Mouse (Mus musculus) hindbrain, postnatal 0 days (tissue): ENCODE results near the gene Tubb4a. TPM values are rescaled to one million over a fixed set of nuclear protein-coding genes. Genes with fewer than 3 reads are reported as not detected.

Experiments
- ATAC-seq: fragments of 200-750 bp; cut with Nextera tagmentation; 2 replicates; pipeline ENCODE4 v1.8.0; 2017; ENCODE audit warnings: mild to moderate bottlenecking, moderate TSS enrichment, moderate library complexity
- DNase-seq: peaks from one replicate; pipeline ENCODE4 v3.0.0-alpha.2; 2015; ENCODE audit warnings: low spot score
- H3K27ac ChIP-seq: fragments of 300-500 bp; sonication (generic); 2 replicates; pipeline ENCODE4 v1.5.1; 2014; ENCODE audit warnings: mild to moderate bottlenecking
- H3K27me3 ChIP-seq: fragments of 300-500 bp; sonication (generic); 2 replicates; pipeline ENCODE4 v1.6.1; 2014; ENCODE audit warnings: low read length, mixed read lengths; ENCODE audit not compliant: insufficient read depth
- H3K36me3 ChIP-seq: fragments of 300-500 bp; sonication (generic); 2 replicates; pipeline ENCODE4 v1.6.1; 2014; ENCODE audit warnings: low read length, mixed read lengths; ENCODE audit not compliant: insufficient read depth
- H3K4me1 ChIP-seq: fragments of 300-500 bp; sonication (generic); 2 replicates; pipeline ENCODE4 v1.6.1; 2014; ENCODE audit warnings: antibody characterized with exemption, low read length, mixed read lengths; ENCODE audit not compliant: insufficient read depth
- H3K4me2 ChIP-seq: fragments of 300-500 bp; sonication (generic); 2 replicates; pipeline ENCODE4 v1.6.1; 2014; ENCODE audit warnings: low read depth, mild to moderate bottlenecking, low read length, moderate library complexity, mixed read lengths
- H3K4me3 ChIP-seq: fragments of 300-500 bp; sonication (generic); 2 replicates; pipeline ENCODE4 v1.5.1; 2014; ENCODE audit warnings: low read length
- H3K9ac ChIP-seq: fragments of 300-500 bp; sonication (generic); replicated peaks from 2 replicates; pipeline ENCODE4 v1.6.1; 2014; ENCODE audit warnings: mild to moderate bottlenecking, low read length, moderate library complexity, mixed read lengths
- H3K9me3 ChIP-seq: fragments of 300-500 bp; sonication (generic); 2 replicates; pipeline ENCODE4 v1.6.1; 2016; ENCODE audit warnings: low read length, mixed read lengths
- CTCF ChIP-seq: IDR thresholded peaks from 2 replicates; pipeline ENCODE4 v1.5.1; 2016; ENCODE audit warnings: antibody characterized with exemption, control low read depth, low read depth
- WGBS: fragments of 180-500 bp; shearing (Covaris S2); extraction: QIAGEN DNeasy Blood & Tissue Kit; methylation state at CpG from one replicate; pipeline ENCODE4 v1.1.7; 2014; 5-methylcytosine and 5-hydroxymethylcytosine counted together
- polyA plus RNA-seq: library from polyadenylated mRNA; unstranded; fragments of >200 nt; fragmentation: Nextera tagmentation; extraction: Ambion mirVana; gene quantifications from 2 replicates; pipeline ENCODE4 v1.2.1, GENCODE M21; 2015
- total RNA-seq: library from RNA; depleted of rRNA; stranded (reverse); fragments of >200 nt; gene quantifications from 2 replicates; pipeline ENCODE4 v1.2.3, GENCODE M21; 2014; rRNA removed

Tubb4a gene
- total and polyA plus RNA-seq, 2 experiments from 2014 or later = 209 to 346 TPM

GRCm38 (mm10) chr17:57047406-57047805 is 40.2 kb downstream of the Tubb4a start:
- Histone ChIP-seq H3K4me1 (no peaks in the 10 kb centered on the region), H3K36me3 (peaks cover 23% of the 10 kb centered on the region), H3K4me3 (no peak overlapping the region), H3K27me3 (no peaks in the 10 kb centered on the region), H3K9me3 (no peaks in the 10 kb centered on the region), H3K27ac (no peak overlapping the region), H3K4me2 (no peak overlapping the region), H3K9ac (no peak overlapping the region)
- no peak for DNase-seq
- no peak for TF ChIP-seq CTCF
- ATAC-seq = peak; percentile 17; the same call in 1 of the 2 replicates
- 50% methylated on average over 5 of the region's 5 CpGs for WGBS

- H3K4me2 ChIP-seq = no peak within 1 kb of the TSS
- H3K4me1 ChIP-seq = no peaks in the 10 kb centered on the region
- H3K27me3 ChIP-seq = 0 out of 2 replicates have a peak, but pooled peaks cover 4% of the 10 kb centered on the region
- H3K9me3 ChIP-seq = no peaks in the 10 kb centered on the region
- ATAC-seq (no peak), DNase-seq (no peak)
- no peak within 1 kb of the TSS for H3K4me3 ChIP-seq
- TF ChIP-seq CTCF = no peak
- no peak within 1 kb of the TSS for H3K9ac ChIP-seq
- peaks cover 9% of the 10 kb centered on the region; the same call in 1 of the 2 replicates for H3K36me3 ChIP-seq
- 73% methylated on average over 8 of the region's 8 CpGs for WGBS
- H3K27ac ChIP-seq = no peak within 1 kb of the TSS
These were observed 46.0 kb downstream of the Tubb4a start, which contains the start of gene Slc25a41 for GRCm38 (mm10) chr17:57041554-57041953. Gene Slc25a41, minus strand, starts transcription at chr17:57041654.

GRCm38 (mm10) chr17:57038978-57039377 is 48.6 kb downstream of the Tubb4a start:
- no peak overlapping the region for H3K4me2 ChIP-seq
- DNase-seq (no peak), ATAC-seq (no peak)
- 0 out of 2 replicates have a peak, but pooled peaks cover 4% of the 10 kb centered on the region for H3K27me3 ChIP-seq
- no peaks in the 10 kb centered on the region for H3K36me3 ChIP-seq
- TF ChIP-seq CTCF = no peak; the same call in 1 of the 2 replicates
- no peaks in the 10 kb centered on the region for H3K4me1 ChIP-seq
- H3K27ac ChIP-seq = no peak overlapping the region
- WGBS = 44% methylated on average over 8 of the region's 8 CpGs
- H3K9me3 ChIP-seq = no peaks in the 10 kb centered on the region
- no peak overlapping the region for H3K9ac ChIP-seq
- H3K4me3 ChIP-seq = no peak overlapping the region

GRCm38 (mm10) chr17:57032854-57033253 is 54.7 kb downstream of the Tubb4a start:
- Histone ChIP-seq H3K4me1 (0 out of 2 replicates have a peak, but pooled peaks cover 10% of the 10 kb centered on the region), H3K9ac (no peak overlapping the region), H3K27me3 (no peaks in the 10 kb centered on the region), H3K27ac (peak overlapping the region; percentile 84; the same call in 1 of the 2 replicates), H3K4me2 (no peak overlapping the region), H3K9me3 (no peaks in the 10 kb centered on the region), H3K4me3 (no peak overlapping the region), H3K36me3 (peaks cover under 1% of the 10 kb centered on the region; the same call in 1 of the 2 replicates)
- no peak for TF ChIP-seq CTCF
- ATAC-seq = no peak
- no peak for DNase-seq
- 90% methylated on average over 4 of the region's 4 CpGs for WGBS

GRCm38 (mm10) chr17:57031661-57032420 is 55.7 kb downstream of the Tubb4a start:
- H3K9ac ChIP-seq = peak overlapping the region; percentile 99
- 0 out of 2 replicates have a peak, but pooled peaks cover 10% of the 10 kb centered on the region for H3K4me1 ChIP-seq
- peak overlapping the region; percentile 62 for H3K4me2 ChIP-seq
- ATAC-seq = peak; percentile 98
- DNase-seq = peak; percentile 100
- H3K27ac ChIP-seq = peak overlapping the region; percentile 84
- H3K27me3 ChIP-seq = no peaks in the 10 kb centered on the region
- TF ChIP-seq CTCF = peak; percentile 31
- WGBS = under 1% methylated on average over 38 of the region's 38 CpGs
- peak overlapping the region; percentile 95 for H3K4me3 ChIP-seq
- H3K36me3 ChIP-seq = peaks cover 7% of the 10 kb centered on the region
- no peaks in the 10 kb centered on the region for H3K9me3 ChIP-seq

GRCm38 (mm10) chr17:57030931-57031660 is 56.5 kb downstream of the Tubb4a start, which contains the start of gene Khsrp:
Gene Khsrp, minus strand, starts transcription at chr17:57031522.
- 1% methylated on average over 93 of the region's 99 CpGs for WGBS
- peak within 1 kb of the TSS; percentile 96 for H3K27ac ChIP-seq
- DNase-seq = peak; percentile 69
- H3K9me3 ChIP-seq = no peaks in the 10 kb centered on the region
- no peaks in the 10 kb centered on the region for H3K27me3 ChIP-seq
- no peak for ATAC-seq
- peak within 1 kb of the TSS; percentile 87 for H3K4me2 ChIP-seq
- TF ChIP-seq CTCF = no peak
- peak within 1 kb of the TSS; percentile 99 for H3K9ac ChIP-seq
- H3K4me3 ChIP-seq = peak within 1 kb of the TSS; percentile 95
- peaks cover 15% of the 10 kb centered on the region for H3K36me3 ChIP-seq
- H3K4me1 ChIP-seq = 0 out of 2 replicates have a peak, but pooled peaks cover 10% of the 10 kb centered on the region

Other genes with a start within 250 kb of the Tubb4a start
- not detected in 2 replicates for gene Acsbg2, start 213.3 kb downstream of the Tubb4a start, total RNA-seq
- not detected in 2 replicates for gene Acsbg2, start 213.3 kb downstream of the Tubb4a start, polyA plus RNA-seq
- not detected in 2 replicates for gene 1700061G19Rik, start 212.3 kb downstream of the Tubb4a start, total RNA-seq
- gene 1700061G19Rik, start 212.3 kb downstream of the Tubb4a start, polyA plus RNA-seq = 0.34 and 0.35 TPM in 2 replicates
- 131 and 135 TPM in 2 replicates for gene Mllt1, start 152.4 kb downstream of the Tubb4a start, total RNA-seq
- 46.7 and 52.0 TPM in 2 replicates for gene Mllt1, start 152.4 kb downstream of the Tubb4a start, polyA plus RNA-seq
- gene Acer1, start 105.7 kb downstream of the Tubb4a start, total RNA-seq = not detected in 2 replicates
- not detected in 2 replicates for gene Acer1, start 105.7 kb downstream of the Tubb4a start, polyA plus RNA-seq
- gene Clpp, start 97.5 kb downstream of the Tubb4a start, total RNA-seq = 137 and 150 TPM in 2 replicates
- gene Clpp, start 97.5 kb downstream of the Tubb4a start, polyA plus RNA-seq = 163 TPM in 2 replicates
- gene Alkbh7, start 90.4 kb downstream of the Tubb4a start, total RNA-seq = 58.0 and 70.3 TPM in 2 replicates
- 66.0 and 70.2 TPM in 2 replicates for gene Alkbh7, start 90.4 kb downstream of the Tubb4a start, polyA plus RNA-seq
- gene Pspn, start 87.8 kb downstream of the Tubb4a start, total RNA-seq = not detected in 2 replicates
- gene Pspn, start 87.8 kb downstream of the Tubb4a start, polyA plus RNA-seq = not detected in 2 replicates
- gene Gtf2f1, start 76.5 kb downstream of the Tubb4a start, total RNA-seq = 28.8 and 32.9 TPM in 2 replicates
- gene Gtf2f1, start 76.5 kb downstream of the Tubb4a start, polyA plus RNA-seq = 63.5 and 67.8 TPM in 2 replicates
- not detected in 2 replicates for gene Gm17949, start 76.3 kb downstream of the Tubb4a start, total RNA-seq
- gene Gm17949, start 76.3 kb downstream of the Tubb4a start, polyA plus RNA-seq = 0.28 and 0.40 TPM in 2 replicates
- 61.7 and 71.3 TPM in 2 replicates for gene Khsrp, start 56.3 kb downstream of the Tubb4a start, total RNA-seq
- 26.4 and 27.0 TPM in 2 replicates for gene Khsrp, start 56.3 kb downstream of the Tubb4a start, polyA plus RNA-seq
- gene Slc25a41, start 46.1 kb downstream of the Tubb4a start, total RNA-seq = not detected in 2 replicates
- gene Slc25a41, start 46.1 kb downstream of the Tubb4a start, polyA plus RNA-seq = not detected in 2 replicates
- 7.1 and 8.2 TPM in 2 replicates for gene Crb3, start 28.7 kb downstream of the Tubb4a start, total RNA-seq
- gene Crb3, start 28.7 kb downstream of the Tubb4a start, polyA plus RNA-seq = 6.0 and 6.2 TPM in 2 replicates
- 122 and 150 TPM in 2 replicates for gene Slc25a23, start 27.9 kb downstream of the Tubb4a start, total RNA-seq
- 33.2 and 38.2 TPM in 2 replicates for gene Slc25a23, start 27.9 kb downstream of the Tubb4a start, polyA plus RNA-seq
- 1.5 and 3.8 TPM in 2 replicates for gene Dennd1c, start 9.3 kb downstream of the Tubb4a start, total RNA-seq
- gene Dennd1c, start 9.3 kb downstream of the Tubb4a start, polyA plus RNA-seq = 2.8 and 3.0 TPM in 2 replicates
- 3.1 and 8.1 TPM in 2 replicates for gene Tnfsf9, start 17.5 kb upstream of the Tubb4a start, total RNA-seq
- gene Tnfsf9, start 17.5 kb upstream of the Tubb4a start, polyA plus RNA-seq = 4.3 and 4.7 TPM in 2 replicates
- 1.0 and 3.7 TPM in 2 replicates for gene Cd70, start 62.0 kb upstream of the Tubb4a start, total RNA-seq
- gene Cd70, start 62.0 kb upstream of the Tubb4a start, polyA plus RNA-seq = 2.0 and 2.1 TPM in 2 replicates
- not detected in 2 replicates for gene Tnfsf14, start 106.4 kb upstream of the Tubb4a start, total RNA-seq
- not detected in 2 replicates for gene Tnfsf14, start 106.4 kb upstream of the Tubb4a start, polyA plus RNA-seq
- 0.78 and 0.86 TPM in 2 replicates for gene C3, start 140.4 kb upstream of the Tubb4a start, total RNA-seq
- 1.8 and 2.5 TPM in 2 replicates for gene C3, start 140.4 kb upstream of the Tubb4a start, polyA plus RNA-seq
- 19.6 and 21.3 TPM in 2 replicates for gene Gpr108, start 160.7 kb upstream of the Tubb4a start, total RNA-seq
- 23.6 and 24.1 TPM in 2 replicates for gene Gpr108, start 160.7 kb upstream of the Tubb4a start, polyA plus RNA-seq
- 8.5 TPM in 2 replicates for gene Trip10, start 161.7 kb upstream of the Tubb4a start, total RNA-seq
- gene Trip10, start 161.7 kb upstream of the Tubb4a start, polyA plus RNA-seq = 7.6 and 7.8 TPM in 2 replicates
- 2.2 and 2.5 TPM in 2 replicates for gene Vav1, start 191.3 kb upstream of the Tubb4a start, total RNA-seq
- 1.9 and 2.5 TPM in 2 replicates for gene Vav1, start 191.3 kb upstream of the Tubb4a start, polyA plus RNA-seq